17 mouse cellular contexts compared by ENCODE assay signal in the genomic region with DNA sequence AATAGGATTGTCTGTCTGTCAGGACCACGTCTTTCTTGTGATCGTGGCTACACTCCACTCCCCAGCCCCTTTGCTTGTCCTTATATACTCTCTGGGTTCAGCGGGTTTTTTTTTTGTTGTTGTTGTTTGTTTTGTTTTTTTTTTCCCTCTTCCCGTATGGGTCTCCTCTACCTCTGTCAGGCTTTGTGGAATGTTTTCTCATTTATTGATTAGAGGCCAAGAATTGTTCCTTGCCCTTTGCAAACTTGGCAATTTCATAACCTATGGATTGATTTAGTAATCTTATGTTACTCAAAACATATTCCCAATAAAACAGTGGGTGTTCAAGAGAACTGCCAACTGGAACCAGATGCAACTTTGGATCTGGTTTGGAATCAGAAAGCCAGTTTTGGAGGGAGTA. TPM values are rescaled to one million over a fixed set of nuclear protein-coding genes. Genes with fewer than 3 reads are reported as not detected.
DNase-seq lines count a peak whose midpoint lies in the region; TF ChIP-seq lines count a peak whose summit lies in the region.
"Not testable (repeated sequence)": the region's sequence is repeated elsewhere in the genome, so short reads cannot be mapped to it uniquely, and the experiment has no call there.
"Had no signal": no experiment of that assay in that cellular context is flagged by ENCODE, and none has a peak within 500 bp of the region (broad histone marks: within the 10 kb centered on the region; RNA-seq: fewer than 3 reads in every experiment).

A gene (minus strand): TSS at position 101 of the 400 bp plus-strand sequence.

- H3K79me2 ChIP-seq in liver, adult 2 months (ENCODE audit: control insufficient read depth, insufficient read depth, low read length): not testable (repeated sequence)

- H3K4me1 ChIP-seq in bone marrow, adult 2 months (ENCODE audit: control insufficient read depth, insufficient read depth, low read length); liver, adult 2 months (ENCODE audit: control insufficient read depth, insufficient read depth, low read length): not testable (repeated sequence)

- WGBS in bone marrow, adult 2 months: 65% methylated on average over 4 of the region's 4 CpGs
- WGBS in liver, adult 2 months: 47% methylated on average over 4 of the region's 4 CpGs

- not testable (repeated sequence) for H3K9ac ChIP-seq in liver, adult 2 months (ENCODE audit: low read depth, low read length)

- not testable (repeated sequence) for H3K4me3 ChIP-seq in bone marrow, adult 2 months (replicated peaks; ENCODE audit: control insufficient read depth, low read depth, low read length); liver, adult 2 months (ENCODE audit: insufficient read depth, low read depth, low read length)

- H3K36me3 ChIP-seq in liver, adult 2 months (ENCODE audit: control insufficient read depth, insufficient read depth, low read length): not testable (repeated sequence)

- not testable (repeated sequence) for TF ChIP-seq CTCF in bone marrow, adult 2 months (IDR thresholded peaks at IDR 0.05; ENCODE audit: control insufficient read depth, insufficient read depth, low read length); liver, adult 2 months (IDR thresholded peaks at IDR 0.05; ENCODE audit: low read depth, low read length)

- H3K27me3 ChIP-seq in liver, adult 2 months (ENCODE audit: control insufficient read depth, insufficient read depth, low read length): not testable (repeated sequence)

- not testable (repeated sequence) for H3K27ac ChIP-seq in bone marrow, adult 2 months (ENCODE audit: control insufficient read depth, insufficient read depth, low read depth, low read length, poor library complexity); liver, adult 2 months (replicated peaks; ENCODE audit: insufficient read depth, low read depth, low read length)

- DNase-seq in liver, adult 2 months (ENCODE audit: extremely low read depth, low read depth, low spot score): not testable (repeated sequence)

- TF ChIP-seq POLR2A in bone marrow, adult 2 months (IDR thresholded peaks at IDR 0.05; ENCODE audit: borderline replicate concordance, control insufficient read depth, low read depth, low read length); liver, adult 2 months (IDR thresholded peaks at IDR 0.05; ENCODE audit: extremely low read depth, insufficient read depth, low read length): not testable (repeated sequence)

RNA-seq across cellular contexts. Expression of the gene that starts here (rescaled TPM):
- polyA plus RNA-seq in bone marrow, adult 2 months (2011; ENCODE audit: insufficient read depth, insufficient read length, low replicate concordance, missing spikeins): 8.4 and 49.5 TPM in 2 replicates
- 0.34 and 154 TPM in 2 replicates for total RNA-seq in liver, adult 2 months (2014; rRNA removed)
- 15.8 and 25.5 TPM in 2 replicates for polyA plus RNA-seq in liver, adult 2 months (2012; rRNA removed)
- total RNA-seq: adrenal gland, postnatal 10 days; adrenal gland, postnatal 14 days; adrenal gland, postnatal 25 days; adrenal gland, postnatal 4 days; CH12.LX; ES-E14; G1E; MEL had no signal
- polyA plus RNA-seq: activated CD4-positive, CD25-positive, alpha-beta regulatory T cell, adult 4 months; adrenal gland, adult 2 months; brain, embryonic 14.5 days; C2C12; CD4-positive, CD25-positive, alpha-beta regulatory T cell, adult 4 months; cerebellum, adult 2 months; G1E; Patski had no signal
